Mouse (Mus musculus): ENCODE measurements around the gene Robo1.

DNA sequence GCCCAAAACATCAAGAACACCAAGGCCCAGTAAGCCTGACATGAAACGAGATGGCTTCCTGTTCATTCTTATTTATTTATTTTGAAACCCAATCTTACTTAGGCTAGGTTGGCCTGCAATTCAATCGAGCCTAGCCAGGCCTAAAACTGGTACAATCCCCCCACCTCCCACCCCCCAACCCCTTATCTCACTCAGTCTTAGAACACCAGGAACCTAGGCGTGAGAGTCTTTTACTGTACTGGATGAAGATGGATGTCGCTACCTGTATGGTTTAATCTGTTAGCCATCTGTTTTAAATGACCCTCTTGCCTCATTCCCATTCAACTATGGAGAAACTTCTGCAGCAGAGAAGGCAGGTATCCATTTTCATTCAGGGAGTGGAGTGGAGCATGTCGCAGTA is 386.7 kb downstream of the Robo1 start:
- TF ChIP-seq CTCF (IDR thresholded peaks at IDR 0.05; ENCODE audit: insufficient read depth, low read depth, low read length) (no peak), POLR2A (IDR thresholded peaks at IDR 0.05; ENCODE audit: insufficient read depth, low read depth, low read length) (no peak)
